Mouse (Mus musculus) fibroblast of lung, adult 2 months (primary cell): Measurements from ENCODE around the gene Nap1l2.
"Not testable (repeated sequence)": the region's sequence is repeated elsewhere in the genome, so short reads cannot be mapped to it uniquely, and the experiment has no call there.

Experiments used
- DNase-seq: peaks from one replicate; pipeline ENCODE4 v3.0.0-alpha.2; 2011; ENCODE audit warnings: low read depth

Nap1l2 gene

DNA sequence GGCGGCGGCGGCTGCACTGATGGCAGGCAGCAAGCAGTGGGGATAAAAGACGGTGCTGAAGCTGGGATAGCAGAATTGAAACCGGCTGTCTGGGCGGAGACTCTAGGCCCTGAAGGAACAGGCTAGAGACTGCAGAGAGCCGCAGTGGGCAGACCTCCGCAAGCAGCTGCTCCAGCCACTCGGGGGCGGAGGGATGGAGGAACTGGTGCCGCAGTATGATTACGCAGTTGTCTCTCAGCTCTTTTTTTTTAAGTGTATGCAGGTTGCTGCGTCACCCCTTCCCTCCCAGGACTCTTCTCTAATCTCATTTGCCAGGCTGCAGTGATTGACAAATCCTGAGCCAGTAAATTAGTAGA is at the start of gene Nap1l2:
TSS of gene Nap1l2 (minus strand) at position 210 of the 356 bp plus-strand sequence.
- DNase-seq: no peak

GRCm38 (mm10) chrX:103215251-103215650 is 28.8 kb upstream of the Nap1l2 start:
- DNase-seq: no peak

GRCm38 (mm10) chrX:103186829-103187228 is 389 bp upstream of the Nap1l2 start:
- DNase-seq: no peak

GRCm38 (mm10) chrX:103185781-103186430 is 534 bp downstream of the Nap1l2 start:
- DNase-seq: no peak

- no peak for DNase-seq
These were observed 2.9 kb downstream of the Nap1l2 start for GRCm38 (mm10) chrX:103183536-103183935.

- no peak for DNase-seq
These were observed 6.5 kb downstream of the Nap1l2 start for GRCm38 (mm10) chrX:103179771-103180558.

DNA sequence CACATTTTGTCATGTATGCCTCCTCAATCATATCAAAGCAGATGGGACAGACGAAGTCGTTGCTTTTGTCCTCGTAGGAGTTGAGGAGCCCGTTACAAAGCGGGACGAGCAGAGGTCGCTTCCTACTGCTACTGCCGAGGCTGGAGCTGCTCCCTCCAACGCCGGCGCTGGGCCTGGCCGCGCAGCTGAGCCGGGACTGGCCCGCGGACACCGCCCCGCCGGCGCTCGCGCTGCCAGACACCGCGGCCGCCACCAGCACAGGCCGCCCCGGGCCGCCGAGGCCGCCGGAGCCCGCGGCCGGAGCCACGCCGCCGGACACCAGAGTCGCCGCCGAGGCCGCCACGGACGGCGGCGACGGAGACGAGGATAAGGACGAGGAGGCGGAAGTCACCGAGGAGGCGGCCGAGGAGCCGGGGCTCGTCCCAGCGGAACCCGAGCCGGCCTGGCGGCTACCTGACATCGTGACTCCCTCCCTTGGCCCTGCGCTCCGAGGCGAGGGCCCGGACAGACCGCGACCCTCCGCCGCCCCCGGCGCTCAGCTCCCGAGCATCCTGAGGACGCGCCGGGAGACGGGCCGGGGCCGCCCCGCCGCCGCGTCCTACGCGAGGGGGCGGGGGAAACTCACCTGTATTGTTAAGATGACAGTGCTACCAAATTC is 21.4 kb downstream of the Nap1l2 start:
- not testable (repeated sequence) for DNase-seq

DNA sequence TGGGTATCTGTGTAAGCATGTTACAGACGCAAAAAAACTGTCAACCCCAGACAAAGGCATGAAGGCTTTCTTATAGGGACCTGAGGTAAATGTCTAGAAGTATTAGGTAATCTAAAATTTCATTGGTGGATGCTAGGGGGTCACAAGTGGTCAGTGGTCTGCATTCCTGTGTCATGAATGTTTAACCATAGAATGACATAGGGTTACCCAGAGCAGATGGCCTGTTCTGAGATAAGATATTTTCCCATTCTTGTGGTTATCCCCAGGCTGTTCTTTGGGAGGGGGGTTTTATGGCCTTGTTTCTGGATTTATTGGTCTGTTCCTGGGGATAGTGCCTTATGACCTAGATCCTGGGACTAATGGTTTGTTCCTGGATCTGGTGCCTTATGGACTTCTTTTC is 30.3 kb downstream of the Nap1l2 start:
- DNase-seq: no peak

DNA sequence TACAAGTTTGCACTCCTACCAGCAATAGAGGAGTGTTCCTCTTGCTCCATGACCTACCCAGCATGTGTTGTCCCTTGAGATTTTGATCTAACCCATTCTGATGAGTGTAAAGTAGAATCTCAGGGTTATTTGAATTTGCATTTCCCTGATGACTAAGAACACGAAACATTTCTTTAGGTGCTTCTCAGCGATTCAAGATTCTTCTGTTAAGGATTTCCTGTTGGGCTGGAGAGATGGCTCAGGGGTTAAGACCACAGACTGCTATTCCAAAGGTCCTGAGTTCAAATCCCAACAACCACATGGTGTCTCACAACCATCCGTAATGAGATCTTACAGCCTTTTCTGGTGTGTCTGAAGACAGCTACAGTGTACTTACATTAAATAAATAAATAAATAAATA is 47.9 kb downstream of the Nap1l2 start:
- DNase-seq: no peak
